Mouse (Mus musculus): ENCODE measurements around the gene Arhgap15.

DNA sequence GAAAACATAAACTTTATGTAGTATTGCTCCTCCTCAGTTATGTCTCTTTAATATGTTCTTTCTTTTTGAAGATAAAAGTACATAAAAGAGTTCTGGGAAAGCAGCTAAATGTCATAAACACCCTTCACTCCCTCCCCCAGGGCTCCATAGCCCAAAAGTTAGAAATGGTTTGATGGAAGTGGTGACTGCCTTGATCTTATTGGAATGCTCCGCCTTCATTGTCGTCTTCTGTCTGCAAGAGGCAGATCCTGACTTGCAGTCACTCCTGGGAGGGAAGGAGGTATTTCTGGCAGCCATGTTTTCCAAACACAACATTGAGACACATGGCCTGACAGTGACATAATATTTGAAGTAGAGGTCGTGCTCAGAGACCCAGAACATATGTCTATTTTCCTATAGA, 375.5 kb downstream of the Arhgap15 start:
- TF ChIP-seq CTCF (IDR thresholded peaks at IDR 0.05; ENCODE audit: low read depth, low read length), result no peak
- TF ChIP-seq POLR2A (IDR thresholded peaks at IDR 0.05; ENCODE audit: extremely low read depth, insufficient read depth, low read length), result no peak
